Mouse (Mus musculus) urinary bladder, postnatal 36 days (tissue): ENCODE results near the gene 2510039O18Rik.

Source experiments
- DNase-seq, 2 experiments: peaks; one replicate each; pipeline ENCODE4 v3.0.0; 2022; ENCODE audit warnings: low spot score in 2 of 2, mixed read lengths in 1 of 2

The 2510039O18Rik gene

DNA sequence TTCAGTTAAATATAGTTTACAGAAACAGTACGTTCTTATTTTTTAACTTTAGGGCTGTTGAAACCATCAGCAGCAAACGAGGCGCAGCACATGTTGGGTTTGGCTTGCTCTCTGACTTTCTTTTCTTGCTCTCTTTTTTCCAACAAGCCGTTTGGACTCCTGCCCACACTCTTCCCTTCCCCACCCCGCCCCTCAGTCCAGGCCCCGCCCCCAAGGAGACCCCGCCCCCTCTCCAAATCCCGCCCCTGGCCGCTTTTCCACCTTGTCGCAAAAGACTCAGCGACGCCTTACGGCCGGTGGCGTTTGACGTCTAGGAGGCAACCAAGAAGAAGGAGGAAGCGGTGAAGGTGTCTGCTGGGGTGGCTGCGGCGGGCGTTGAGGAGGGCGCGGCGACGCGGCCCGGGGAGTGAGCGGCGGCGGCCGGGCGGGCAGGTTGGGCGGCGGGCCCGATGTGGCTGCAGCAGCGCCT, at the start of gene 2510039O18Rik:
Gene 2510039O18Rik, plus strand, starts transcription at position 320 of the 469 bp plus-strand sequence.
- peak; percentile 70 to 84 for DNase-seq

DNA sequence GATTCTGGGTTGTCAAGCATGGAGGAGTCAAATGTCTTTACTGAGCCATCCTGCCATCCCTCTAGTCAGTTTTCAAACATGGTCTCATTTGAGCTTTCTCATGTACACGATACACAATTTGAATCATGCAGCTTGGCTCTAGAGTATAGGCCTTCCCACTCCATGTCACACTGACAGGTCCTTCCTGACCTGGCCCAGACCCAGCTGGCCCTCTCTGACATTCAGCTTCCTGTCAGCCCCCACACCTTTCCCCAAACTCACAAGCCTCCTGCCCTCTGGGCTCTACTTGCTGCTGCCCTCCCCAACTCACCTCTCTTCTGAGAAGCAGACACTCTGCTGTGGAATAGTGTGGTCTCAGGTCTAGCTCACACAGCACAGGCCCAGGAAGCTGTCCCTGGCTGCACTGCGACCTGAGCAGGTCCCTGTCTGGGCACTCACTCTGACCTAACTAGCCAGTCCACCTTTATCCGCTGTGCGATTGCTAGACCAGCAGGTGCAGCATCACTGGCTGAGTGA, 44.8 kb upstream of the 2510039O18Rik start:
- no peak for DNase-seq

DNA sequence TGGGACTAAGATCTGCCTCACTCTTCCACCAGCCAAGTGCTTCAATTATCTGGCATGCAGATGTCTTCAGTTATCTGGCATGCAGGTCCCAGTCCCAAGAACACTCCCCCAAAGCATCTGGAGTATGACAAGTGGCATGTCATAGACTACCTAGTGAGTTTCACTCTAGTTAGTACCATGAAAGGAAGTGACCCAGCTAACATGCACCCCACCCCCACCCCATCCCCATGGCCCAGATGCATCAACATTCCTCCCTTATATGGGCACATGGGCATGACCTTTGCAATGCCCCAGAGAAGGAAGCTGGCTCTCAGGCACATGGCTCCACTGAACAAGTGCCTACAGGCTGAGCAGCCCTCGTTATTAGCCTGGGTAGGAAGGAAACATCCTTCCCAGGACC, 44.3 kb upstream of the 2510039O18Rik start:
- DNase-seq = no peak

DNA sequence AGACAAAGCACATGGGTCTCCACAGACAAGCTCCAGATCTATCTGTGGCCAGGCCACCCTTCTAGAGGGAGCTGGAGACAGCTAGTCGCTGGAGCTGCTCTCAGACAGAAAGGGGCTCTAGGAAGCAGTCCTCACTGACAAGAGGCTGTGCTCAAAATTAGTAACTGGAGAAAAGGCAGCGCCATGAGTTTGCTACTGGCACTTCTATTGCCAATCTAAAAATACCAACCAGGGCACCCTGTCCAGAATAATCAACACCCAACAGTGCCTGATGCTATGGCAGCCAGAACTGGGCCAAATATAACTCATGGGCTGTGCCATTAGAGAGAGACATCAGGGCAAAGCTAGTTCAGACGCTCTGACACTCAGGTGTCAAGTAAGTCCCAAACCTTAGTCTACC, 43.3 kb upstream of the 2510039O18Rik start:
- no peak for DNase-seq

DNA sequence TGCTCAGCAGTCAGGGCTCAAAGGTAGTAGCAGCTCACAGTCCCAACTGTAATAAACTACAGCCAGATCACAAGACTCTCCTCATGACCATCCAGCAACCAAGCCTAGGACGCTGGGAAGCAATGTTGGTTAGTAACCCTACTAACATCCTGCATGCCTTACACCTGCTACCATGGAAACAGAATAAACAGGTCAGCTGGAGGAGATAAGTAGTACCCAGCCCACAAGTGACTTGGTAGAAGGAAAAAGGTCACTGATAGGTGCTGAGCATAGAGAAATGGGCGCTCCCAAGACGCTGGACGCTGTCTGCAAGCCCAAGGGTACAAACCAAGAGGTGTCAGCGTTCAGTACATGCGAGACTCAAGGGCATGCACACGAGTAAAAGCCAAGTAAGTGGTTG, 40.2 kb upstream of the 2510039O18Rik start:
- DNase-seq = no peak

DNA sequence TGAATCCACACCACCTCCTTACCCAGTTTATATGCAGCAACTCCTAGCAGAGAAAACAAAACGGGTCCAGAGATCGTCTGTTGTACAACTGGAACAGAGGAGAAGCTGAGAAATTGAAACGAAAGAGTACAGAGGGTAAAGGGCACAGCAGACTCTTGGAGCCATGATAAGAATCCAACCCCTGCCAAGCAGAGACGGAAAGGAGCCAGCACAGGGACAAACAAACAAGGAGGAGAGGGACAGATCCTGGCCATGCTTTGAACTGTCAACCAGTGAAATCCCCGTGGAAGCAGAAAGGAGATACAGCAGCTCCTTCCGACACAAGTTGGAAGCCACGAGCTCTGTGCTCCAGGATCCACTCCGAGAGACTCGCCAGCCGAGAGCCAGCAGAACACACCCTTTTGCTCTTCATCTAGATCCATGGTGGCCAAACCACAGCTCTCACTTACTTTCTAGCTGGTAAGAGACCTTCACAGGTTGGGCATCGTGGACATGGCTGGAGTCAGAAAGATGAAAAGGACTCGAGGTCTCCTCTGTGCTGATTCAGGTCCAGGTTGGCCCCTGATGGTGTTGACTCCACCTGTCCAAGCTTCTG, 37.7 kb upstream of the 2510039O18Rik start:
- DNase-seq = peak in 1 of 2 experiments; percentile 24

DNA sequence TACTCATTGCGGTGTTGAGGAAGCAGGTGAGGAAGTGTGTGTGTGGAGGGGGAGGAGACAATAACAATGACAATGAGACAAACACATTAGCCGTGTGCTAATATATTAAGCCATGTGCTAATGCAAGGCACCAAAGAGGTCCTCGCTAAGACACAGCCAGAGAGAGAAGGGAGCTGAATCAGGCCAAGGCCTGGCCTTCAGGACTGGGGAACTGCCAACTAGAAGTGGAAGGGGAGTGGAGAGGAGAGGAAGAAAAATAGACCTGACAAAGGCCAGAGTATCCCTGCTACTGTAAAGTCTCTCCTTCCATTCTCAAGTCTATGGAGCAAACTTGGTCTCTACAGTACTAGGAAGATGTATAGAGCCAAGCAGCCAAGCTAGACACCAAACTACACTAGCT, 37.1 kb upstream of the 2510039O18Rik start:
- no peak for DNase-seq

DNA sequence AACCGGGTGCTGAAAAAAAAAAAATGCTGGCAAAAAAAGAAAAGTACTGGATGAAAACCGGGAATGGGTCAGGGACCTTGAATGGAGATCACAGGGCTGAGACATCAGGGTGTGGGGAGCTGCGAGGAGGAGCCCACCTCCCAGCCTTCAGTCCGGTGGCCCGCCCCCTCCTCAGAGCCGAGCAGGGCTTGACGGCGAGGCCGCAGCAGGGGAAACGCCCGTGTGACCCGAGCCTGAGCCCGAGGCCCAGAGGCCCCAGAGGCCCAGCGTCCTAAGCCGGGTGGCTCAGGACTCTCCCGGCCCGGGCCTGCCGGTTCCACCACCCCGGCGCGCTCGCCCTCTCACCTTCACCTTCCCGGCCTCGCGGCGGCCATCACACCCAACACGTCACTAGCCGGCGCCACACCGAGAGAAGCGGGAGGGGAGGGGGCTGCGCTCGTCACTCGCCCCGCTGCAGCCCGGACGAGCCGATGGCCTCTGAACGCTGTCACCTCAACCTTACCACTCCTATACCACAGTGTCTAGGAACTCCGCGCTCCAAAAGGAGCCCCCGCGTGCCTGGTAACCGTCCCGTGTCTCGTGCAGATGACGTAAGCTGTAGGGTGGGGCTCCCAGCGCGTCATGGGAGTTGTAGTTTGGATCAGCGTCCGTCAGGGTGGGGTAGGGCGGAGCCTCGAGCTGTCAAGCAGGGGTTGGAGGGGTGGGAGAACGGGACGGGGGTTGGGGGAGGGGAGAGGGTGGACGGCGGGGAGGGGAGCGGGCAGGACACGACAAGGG, 36.2 kb upstream of the 2510039O18Rik start, which contains the start of gene Mfn2:
Gene Mfn2, minus strand, starts transcription at position 392 of the 777 bp plus-strand sequence.
- peak; percentile 88 for DNase-seq

DNA sequence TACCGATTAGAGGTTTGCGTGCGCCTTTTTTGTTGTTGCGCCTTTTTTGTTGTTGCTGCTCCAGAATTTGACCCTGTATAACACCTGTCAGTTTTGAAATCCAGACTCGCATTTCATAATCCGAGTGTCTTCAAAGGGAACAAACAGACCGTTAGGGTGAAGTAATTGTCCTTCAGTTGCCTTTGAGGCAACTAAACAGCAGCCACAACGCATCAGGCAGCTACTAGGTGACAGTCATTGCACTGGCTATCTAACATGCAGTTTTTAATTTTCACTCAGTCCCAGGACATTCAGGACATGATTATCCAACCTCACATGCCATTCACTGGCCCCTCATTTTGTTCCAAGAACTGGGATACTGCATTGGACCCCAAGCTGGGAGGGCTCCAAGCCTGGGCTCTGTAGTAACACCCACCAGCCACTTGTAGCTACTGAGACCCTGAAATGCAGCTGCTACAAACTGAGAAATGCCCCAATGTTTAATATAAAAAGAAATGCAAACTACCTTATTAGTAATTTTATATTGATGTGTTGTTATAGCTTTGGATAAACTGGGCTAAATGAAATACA, 35.5 kb upstream of the 2510039O18Rik start:
- peak in 1 of 2 experiments; percentile 9 for DNase-seq

DNA sequence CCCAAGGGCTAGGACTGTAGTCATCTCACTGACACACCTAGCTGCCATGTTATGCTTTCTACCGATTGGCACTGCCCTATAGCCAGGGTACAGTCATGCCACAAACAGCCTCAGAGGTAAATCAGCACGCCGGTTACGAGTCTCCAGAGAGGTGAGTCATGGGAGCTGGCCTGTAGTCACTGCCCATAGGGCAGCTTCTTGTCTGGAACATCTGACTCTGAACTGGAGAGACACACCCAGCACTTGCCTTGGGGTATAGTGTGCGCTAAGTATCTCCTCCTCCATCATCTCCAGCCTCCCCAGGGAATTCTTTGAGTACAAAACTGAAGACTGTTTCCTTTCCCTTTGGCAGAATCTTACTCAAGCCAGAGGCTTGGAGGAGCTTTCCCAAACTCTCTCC, 34.5 kb upstream of the 2510039O18Rik start:
- peak; percentile 53 to 70 for DNase-seq

DNA sequence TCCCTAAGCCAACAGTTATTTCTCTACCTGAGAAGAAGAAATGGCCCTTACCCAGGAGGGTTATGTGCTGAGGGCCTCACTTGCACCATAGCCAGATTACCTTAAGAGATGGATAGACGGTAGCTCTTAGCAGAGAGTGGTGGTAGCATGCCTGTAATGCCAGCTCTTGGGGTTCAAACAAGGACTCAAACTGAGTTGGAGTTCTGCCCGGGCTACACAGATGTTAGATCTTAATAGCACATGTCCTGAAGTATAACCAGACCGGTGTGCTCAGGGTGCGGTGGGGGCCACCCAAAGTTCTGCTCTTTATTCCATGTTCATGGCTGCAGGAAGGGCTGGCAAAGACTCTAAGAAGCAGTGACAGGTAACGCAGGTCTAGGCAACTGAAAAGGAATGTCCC, 31.2 kb upstream of the 2510039O18Rik start:
- DNase-seq = no peak

DNA sequence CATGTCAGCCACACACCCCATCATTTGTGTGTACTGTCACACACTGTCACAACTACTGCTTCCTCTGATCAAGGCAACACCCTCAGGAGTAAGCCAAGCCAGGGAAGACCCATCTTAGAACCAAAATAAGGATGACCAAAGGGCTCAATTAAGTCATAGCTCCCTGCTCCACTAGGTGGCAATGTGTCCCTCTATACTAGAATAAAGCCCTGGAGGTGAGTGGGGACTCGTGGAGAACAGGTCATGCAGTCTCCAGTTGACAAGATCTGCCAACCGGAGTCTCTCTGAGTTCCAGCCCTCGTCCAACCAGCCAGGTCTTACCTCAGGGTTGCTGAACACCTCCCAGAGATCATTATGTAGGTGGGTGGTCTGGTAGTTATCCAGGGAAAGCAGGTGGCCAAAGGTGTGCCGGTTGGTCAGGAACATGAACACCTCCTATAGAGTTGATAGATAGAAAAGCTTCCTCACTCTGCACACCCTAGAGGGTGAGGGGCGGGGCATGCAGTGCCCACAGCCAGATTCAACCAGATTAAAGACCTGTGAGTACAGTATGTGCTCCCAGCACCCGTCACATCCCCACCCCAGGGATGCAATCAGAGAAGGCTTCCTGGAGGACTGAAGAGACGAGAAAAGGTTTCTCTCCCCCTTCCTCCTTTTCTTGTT, 22.1 kb upstream of the 2510039O18Rik start:
- DNase-seq = peak; percentile 13 to 48

DNA sequence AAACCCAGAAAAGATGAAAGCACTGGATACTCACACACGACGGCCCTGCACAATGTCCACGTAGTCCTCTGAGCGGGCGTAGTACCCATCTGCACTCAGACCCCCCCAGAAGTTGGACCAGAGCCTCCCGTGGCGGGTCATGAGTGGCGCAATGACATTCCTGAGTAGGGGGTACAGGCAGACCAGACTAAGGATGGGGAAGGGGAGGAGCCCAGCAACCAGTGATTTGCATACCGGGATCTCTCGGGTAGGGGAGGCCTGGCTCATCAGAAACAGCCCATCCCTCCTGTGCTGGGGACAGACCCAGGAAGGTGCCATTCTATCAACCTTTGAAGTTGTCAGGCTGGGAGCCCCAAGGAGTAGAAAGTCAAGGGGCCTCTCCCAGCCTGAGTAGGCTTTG, 19.7 kb upstream of the 2510039O18Rik start:
- no peak for DNase-seq

DNA sequence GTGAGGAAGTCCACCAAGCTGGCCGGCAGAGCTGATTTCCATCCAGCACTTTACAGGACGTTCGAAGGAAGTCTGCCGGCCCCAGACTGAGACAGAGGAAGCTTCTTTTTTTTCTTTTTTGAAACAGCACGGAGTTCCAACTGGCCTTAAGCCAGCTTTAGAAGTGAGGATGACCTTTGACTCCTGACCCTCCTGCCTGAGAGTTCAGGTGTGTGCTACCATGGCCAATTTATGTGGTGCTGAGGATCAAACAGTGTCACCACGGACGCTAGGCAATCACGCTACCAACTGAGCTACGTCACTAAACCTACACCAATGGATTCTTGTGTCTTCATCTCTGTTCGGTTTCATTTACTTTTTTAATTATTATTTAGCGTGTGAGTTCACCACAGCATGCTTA, 18.4 kb upstream of the 2510039O18Rik start:
- no peak for DNase-seq

DNA sequence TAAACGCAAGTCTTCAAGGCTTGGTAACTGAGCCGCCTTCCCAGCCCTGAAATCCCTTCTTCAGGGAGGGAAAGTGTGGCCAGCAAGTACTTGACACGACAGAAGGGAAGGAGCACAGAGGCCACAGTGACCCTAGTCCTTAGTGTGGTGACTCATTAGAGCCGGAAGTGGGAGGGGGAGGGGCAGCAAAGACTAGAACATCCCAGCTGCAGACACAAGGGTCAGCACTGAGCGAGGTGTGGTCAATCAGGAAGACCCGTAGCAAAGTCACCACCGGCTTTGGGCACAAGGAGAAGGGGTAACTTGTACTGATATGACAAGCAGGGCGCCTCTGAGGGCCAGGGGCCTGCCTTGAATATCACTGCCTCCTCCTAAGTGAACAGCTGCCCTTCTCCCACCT, 13.0 kb upstream of the 2510039O18Rik start:
- DNase-seq = peak; percentile 24 to 51

DNA sequence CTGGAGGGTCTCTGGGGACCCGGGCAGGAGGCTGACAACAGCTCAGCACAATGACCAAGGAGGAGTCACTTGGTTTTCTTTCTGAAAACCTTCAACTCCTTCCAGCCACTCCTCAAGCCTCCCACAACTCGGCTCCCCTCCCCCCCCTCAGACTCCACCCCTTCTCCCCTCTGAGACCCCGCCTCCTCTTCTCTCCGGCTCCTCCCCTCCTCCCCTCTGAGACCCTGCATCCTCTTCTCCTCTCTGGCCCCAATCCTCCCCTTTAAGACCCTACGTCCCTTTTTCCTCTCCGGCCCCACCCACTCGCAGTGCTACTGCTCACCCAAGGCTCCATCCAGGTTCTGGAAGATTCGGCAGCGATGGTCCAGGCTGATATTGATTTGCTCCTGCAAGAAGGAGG, 12.6 kb upstream of the 2510039O18Rik start:
- DNase-seq = no peak

DNA sequence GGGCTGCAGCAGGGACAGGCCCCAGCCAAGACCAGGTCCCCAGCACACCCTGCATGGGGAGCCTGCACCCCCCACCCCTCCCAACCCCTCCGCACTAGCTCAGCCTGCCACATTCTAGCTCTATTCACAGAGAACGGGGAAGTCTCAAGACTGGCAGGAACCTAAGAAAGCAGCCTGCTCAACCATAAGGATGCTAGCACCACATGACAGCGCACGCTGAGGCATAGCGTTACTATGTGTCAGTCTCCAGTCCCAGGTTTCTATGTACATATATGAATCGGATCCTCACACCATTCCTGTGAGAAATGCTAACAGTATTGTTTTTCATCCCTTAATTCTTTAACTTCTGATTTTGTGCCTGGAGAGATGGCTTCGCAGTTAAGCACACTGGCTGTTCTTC, 12.2 kb upstream of the 2510039O18Rik start:
- DNase-seq = no peak

DNA sequence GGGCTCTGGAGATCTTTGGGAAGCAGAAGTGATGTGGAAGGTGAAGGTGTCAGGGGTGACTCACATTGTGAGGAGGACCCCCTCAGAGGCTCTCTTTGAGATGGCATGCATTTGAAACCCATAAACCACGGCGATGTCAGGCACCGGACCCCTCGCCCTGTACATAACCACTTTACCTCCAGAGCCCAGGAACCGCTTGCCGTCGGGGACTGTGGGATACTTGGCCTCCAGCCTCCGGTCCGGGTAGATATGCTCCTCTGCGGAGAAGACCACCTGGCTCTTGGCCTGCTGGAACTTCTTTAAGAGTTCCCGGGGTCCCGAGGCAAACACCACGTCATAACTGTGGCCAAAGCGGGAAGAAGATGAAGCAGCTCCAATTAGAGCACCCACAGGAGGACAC, 9.7 kb upstream of the 2510039O18Rik start:
- no peak for DNase-seq

DNA sequence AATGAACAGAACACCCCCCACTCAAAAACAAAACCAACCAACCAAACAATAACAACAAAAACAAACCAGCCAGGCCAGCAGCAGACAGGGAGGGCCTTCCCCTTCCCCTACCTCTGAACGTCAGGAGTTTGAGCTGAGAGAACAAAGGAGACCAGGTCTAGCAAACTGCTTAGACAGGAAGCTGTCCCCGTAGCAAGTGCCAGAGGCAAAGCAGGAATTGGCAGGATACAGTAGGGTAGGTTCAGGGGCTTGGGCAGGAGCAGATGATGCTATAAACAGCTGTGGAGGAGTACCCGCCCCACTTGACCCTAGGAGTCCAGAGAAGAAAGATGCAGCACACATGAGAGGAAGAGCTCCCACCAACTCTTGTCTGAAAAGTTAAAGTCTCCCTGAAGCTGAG, 6.6 kb upstream of the 2510039O18Rik start:
- no peak for DNase-seq

DNA sequence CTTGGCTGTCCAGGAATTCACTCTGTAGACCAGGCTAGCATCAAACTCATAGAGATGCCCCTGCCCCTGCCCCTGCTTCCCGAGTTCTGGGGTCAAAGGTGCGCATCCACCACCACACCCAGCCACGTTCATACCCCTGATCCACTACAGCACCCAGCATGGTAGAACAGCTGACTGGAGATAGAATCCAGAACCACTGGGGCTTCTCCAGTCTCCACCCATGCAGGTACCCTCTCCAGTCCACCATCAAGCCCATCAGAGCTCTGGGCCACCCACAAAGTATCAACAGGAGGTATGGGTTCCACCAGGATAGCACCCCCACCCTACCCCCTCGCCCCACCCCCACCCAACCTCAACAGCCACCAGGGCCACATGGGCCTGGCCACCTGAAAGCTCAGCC, 6.1 kb upstream of the 2510039O18Rik start:
- DNase-seq = no peak

DNA sequence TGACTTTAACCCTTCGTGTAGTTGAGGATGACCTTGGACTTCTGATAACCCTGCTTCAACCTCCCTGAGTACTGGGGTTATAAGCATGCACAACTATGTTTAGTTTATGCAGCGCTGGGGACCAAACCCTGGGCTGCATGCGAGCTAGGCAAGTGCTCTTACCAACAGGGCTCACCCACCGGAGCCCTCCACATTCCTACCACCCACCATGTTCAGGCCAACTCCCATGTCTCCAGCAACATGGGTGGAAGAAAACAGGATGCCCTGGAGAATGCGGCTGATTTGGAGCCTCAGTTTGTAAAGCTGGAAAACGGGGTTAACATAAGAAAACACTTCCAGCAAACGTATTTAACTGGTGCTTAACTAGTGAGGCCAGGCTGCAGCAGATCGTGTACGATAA, 4.8 kb upstream of the 2510039O18Rik start:
- no peak for DNase-seq

DNA sequence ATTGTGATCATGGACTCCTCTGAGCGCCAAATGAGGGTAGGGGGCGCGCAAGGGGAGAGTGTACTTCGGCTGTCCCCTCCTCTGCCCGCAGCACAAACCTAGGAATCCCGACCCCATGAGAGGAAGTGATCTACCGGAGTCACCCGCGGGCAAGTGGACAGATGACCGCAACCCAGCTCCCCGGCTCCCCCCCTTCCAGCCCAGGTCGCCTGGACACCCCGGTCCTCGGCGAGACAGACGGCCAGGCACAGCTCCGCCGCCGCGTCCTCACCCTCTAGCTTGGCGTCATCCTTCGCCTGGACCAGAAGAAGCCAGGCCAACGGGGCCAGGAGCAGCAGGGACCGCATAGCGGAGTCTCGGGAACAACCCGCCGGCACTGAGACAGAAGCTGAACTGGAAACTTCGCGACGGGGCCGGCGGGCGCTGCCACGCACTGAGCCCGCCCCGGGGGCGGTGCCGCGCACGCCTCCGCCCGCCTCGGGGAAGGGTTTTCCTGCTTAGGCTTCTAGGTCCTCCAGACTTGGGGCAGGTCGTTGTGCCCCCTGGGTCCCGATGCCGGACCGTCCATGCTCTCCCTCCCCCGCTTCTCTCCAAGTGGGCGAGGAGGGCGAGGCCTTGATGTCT, 4.3 kb upstream of the 2510039O18Rik start, which contains the start of gene Plod1:
Gene Plod1, minus strand, starts transcription at position 437 of the 624 bp plus-strand sequence.
- peak; percentile 82 to 86 for DNase-seq
